Mouse (Mus musculus) thymus, postnatal 14 days (tissue): ENCODE results near the gene Rnf217.

ENCODE experiments used
- DNase-seq: peaks from one replicate; pipeline ENCODE4 v3.0.0; 2021

Gene Rnf217

GRCm38 (mm10) chr10:31551850-31552249 is 57.1 kb downstream of the Rnf217 start:
- no peak for DNase-seq

- no peak for DNase-seq
These were observed 57.6 kb downstream of the Rnf217 start for GRCm38 (mm10) chr10:31551362-31551761.

DNA sequence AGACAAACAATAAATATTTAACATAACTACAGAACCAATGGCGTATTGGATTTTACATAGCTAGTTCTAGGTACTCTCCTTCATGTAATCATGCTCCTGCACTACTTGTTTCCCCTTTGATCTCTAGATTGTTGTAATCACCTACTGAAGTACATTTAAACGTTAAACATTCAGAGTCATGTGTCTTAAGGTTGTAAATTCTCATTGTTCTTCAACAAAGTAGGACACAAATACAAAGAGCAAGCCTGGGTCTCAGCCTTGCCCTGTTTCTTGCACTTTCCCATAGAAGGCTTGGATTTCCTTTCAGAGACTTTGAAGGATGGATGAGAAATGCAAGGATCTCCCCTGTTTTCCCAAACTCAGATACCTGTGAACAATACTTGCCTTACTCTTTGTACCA is 61.8 kb downstream of the Rnf217 start:
- no peak for DNase-seq

DNA sequence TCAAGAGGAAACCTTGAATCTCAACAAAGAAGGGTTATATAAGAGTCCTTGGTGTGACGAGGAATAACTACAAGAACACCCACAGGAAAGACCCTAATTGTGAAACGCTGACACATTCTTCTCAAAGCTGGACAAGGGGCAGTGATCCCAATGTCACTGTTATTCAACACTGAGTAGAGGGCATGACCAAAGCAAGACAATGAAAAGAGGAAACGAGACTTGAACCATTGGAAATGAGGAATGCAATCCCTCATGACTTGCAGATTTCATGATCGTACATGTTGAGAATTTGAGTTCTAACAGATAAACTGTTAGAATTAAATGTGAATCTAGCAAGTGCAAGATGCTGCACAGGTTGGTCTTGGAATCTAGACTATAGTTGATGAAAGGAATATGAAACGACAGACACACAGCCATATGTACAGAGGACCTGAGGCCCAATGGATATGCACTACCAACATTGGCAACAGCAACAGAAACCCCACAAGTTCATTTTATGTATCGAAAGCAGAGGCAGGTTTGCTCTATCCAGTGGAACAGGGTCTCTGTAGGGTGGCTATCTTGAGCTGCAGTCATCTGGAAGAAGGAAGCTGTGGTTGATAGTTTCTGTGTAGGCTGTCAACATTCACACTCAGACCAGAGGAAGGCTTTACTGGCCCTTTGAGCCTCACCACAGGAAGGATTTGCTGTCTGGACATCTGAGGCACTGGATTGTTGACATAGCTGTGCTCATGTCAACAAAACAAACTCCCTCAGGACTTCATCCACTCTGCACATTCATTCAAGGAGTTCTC is 64.6 kb downstream of the Rnf217 start:
- DNase-seq = no peak

DNA sequence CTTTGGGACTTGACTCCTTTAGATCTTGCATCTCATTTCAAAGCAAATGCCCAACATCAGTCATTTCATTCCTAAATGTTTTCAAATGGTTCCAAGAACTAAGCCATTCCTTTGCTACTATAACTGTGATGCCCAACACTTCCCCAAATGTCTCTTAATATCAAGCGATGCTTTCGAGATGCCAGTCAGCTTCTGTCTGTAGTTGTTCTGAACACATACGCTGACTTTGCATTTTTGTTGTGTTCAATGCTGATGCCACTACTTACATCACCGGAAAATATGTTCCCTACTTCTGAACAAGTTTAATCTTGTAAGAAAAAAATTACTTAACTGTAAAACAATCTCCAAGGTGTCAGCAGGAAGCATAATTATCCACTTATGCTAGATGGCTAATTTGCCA is 68.5 kb downstream of the Rnf217 start:
- no peak for DNase-seq

DNA sequence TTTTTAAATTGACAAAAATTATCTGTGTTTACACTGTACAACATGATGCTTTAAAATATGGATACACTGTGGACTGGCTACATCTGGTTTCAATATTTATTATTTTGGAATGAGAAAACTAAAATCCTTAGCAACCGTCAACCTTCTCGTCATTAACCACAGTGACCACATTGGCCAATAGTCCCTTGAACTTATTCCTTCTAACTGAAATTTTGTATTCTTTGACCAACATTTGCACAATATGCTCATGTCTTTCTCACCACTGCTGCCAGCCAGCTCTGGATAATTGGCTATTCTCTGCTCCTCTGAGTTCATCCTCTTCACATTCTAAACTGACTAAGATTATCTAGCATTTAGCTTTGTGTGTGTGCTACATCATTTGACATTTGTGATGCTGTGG is 69.6 kb downstream of the Rnf217 start:
- no peak for DNase-seq

DNA sequence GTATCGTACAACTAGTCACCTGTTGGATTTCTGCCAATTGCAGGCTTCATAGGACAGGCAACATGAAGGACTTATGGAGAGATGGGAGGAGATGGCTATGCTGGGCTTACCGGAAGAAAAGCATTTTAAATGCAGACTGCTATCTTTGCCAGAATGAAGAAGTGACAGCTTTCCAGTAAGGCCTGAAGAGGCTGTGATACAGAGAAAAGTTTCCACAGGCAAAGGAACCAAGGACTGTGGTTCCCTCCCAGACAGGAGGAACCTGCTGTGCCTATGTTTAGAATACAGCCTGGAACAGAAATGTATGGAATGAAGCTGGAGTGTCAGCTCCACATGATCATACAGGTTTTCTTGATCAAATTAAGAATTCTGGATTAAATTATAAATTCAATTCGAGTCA is 70.3 kb downstream of the Rnf217 start:
- no peak for DNase-seq

DNA sequence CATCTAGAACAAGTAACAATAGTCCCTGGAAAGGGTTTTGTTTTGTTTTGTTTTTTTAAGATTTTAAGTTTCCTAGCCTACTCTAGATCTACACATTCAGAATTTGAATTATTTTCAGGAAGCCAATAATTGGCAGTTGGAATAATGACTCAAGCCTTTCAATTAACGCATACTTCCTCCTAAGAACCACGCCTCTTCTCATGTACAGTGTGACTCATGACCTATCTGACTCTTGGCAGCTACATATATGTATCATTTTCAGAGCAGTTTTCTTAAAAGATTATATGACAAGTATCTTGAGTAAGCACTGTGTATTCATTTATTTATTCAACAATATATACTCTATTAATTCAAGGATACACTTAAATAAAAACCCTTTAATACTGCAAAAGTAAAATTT is 70.7 kb downstream of the Rnf217 start:
- no peak for DNase-seq

DNA sequence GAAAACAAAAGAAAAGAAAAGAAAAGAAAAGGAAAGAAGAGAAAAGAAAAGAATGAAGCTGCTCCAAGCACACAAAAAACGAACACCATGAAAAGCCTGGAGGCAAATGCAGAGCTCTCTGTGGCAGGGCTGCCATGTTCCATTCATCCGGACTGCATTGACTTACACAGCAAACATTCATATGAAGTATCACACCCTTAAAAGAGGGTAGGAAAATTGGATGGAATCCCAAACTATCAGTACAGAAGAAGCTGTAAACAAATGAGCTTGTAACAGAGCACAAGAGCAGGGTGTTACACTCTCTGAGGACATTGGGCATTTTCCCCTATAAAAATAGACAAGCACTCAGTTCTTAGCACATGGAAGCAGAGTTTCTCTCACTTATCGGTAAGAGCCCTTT is 71.8 kb downstream of the Rnf217 start:
- no peak for DNase-seq

GRCm38 (mm10) chr10:31535046-31535445 is 73.9 kb downstream of the Rnf217 start:
- DNase-seq = no peak

- no peak for DNase-seq
These were observed 75.6 kb downstream of the Rnf217 start for GRCm38 (mm10) chr10:31533270-31533826.

DNA sequence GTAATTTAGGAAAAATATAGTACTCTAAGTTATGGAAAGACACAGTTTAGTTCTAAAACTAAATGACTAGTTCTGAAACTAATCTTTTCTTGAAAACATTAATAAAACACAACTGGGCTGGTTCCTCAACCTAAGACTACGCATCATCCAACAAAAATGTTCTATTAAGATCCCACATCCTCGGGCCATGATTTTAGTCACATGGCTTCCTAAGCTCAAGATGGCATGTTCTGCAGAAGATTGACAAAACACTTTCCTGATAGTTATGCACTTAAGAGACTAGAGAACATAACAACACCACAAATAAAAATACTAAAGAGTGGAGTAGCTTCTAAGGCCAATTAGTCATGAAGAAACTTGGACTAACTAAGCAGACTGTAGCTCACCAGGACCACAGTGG is 76.2 kb downstream of the Rnf217 start:
- no peak for DNase-seq

DNA sequence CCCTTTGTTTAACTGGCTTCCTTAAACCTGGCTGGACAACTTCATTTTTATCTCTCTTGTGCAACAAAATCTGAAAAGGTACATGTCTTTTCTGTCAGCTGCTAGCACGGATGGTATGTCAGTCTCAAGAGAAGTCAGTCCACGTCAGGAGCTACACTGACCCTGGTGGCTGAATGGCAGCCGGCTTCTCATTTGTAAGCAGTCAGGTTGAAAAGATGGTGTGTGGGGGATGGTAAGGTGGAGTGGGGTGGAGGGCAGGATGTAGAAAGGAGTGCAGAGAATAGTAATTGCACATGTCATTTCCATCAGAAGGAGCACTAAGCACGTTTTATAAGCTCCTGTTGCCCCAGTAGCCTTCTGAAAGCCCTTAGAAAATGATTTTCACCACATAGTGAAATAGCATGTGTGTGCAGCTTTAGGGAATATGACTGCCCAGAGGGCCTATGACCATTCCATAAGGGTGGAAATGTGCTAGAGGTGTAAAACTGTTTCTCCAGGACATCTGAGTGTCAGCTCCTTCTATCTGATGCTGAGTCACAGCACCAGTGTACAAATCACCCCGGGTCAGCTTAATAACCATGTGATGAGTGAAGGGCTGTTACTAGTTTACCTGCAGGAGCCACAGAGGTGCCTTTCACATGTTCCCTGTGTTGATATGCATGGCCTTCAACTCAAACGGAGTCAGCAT is 80.5 kb downstream of the Rnf217 start:
- no peak for DNase-seq

DNA sequence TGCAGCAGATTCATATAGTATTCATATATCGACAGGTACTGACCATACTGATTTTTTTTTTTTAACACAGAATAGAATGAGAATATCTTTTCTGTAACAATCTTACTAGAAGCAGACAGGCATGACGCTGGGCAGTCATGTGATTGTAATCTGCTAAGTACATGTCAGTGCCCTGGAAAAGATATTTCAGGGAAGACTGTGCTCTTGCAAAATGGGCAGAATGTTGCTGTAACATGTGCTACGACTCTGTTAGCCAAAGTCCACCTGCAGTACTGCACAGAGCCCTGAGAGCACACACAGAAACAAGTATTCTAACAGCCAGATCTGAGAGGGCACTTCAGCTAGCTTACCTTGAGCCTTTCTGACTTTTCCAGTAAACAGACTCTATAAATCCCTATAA is 83.3 kb downstream of the Rnf217 start:
- DNase-seq = no peak

DNA sequence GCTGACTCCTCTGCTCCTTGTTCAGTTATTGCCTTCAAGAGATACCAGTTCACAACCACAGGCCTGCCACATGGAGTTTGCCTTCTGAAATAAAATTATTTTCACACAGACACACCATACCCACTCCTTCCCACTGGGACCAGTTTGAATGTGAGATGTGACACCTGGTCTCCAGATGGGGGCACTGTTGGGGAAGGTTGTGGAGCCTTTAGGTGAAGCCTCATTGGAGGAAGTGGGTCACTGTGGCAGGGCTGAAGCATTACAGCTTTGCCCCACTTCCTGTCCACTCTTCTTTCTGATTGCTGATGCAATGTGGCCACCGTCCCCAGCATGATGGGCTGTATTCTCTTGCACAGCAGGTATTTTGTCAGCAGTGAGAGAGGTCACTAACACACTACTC is 89.6 kb downstream of the Rnf217 start:
- no peak for DNase-seq

DNA sequence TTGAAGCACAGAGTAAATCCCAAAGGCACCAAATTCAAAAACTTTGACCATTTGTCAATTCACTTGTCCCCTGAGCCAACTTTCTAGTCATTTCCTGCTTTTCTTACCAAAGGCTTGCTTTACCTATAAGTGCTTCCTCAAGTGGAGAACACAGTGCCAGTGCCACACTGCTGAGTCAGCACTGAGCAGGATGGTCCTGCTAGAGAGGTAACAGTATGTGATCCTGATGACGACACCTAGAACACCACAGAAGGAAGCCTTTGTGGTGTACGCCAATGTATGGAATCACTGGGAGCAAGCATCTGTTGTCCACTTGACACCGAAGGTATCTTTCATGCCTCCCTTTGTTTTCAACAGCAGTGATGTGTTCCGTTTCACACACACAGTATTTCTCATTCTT is 90.8 kb downstream of the Rnf217 start:
- no peak for DNase-seq

- no peak for DNase-seq
These were observed 91.8 kb downstream of the Rnf217 start for GRCm38 (mm10) chr10:31517192-31517591.

GRCm38 (mm10) chr10:31515897-31516296 is 93.1 kb downstream of the Rnf217 start:
- DNase-seq = no peak

GRCm38 (mm10) chr10:31504134-31504551 is 104.8 kb downstream of the Rnf217 start:
- no peak for DNase-seq

DNA sequence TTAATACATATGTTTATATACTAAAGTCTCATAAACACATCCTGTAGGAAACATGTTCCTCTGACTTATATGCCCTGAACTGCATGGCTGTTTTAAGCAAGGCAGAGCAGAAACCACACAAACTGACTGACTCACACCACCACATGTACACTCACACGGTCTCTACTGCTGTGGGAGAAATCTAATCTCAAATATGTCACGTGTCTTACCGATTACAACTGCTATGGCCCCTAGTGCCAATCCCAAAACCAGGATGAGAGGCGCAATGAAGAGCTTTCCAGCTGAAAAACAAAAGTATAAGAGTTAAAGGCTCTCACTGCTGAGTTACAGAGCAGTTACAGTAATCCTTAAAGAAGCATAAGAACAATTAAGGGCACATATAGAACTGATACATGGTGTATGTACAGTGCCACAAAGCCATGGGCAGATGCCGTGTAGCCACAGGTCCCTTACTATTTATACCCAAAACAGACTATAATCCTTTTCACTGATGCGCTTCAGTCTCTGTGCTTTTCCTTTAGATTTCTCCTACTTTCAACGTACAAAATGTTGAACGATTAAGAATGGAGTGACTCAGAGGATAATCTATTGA is 105.3 kb downstream of the Rnf217 start:
- DNase-seq = no peak

DNA sequence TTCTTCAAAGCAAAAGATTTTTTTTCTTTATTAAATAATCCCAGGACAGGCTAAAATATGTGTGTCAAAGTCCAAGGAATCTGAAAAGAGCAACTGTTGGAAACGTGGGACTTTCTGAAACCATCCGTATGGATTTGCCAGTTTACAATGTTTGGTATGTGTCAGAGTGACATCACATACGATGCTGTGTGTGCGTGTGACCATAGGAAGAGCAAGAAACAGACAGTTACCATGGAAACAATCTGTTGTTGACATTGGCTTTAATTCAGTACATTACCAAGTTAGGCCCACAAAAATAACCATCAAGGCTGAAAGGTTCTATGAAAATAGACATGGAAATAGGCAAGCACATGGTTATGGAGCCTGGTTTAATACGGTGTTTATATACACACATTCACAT is 107.3 kb downstream of the Rnf217 start:
- no peak for DNase-seq

GRCm38 (mm10) chr10:31496931-31497330 is 112.1 kb downstream of the Rnf217 start:
- no peak for DNase-seq

DNA sequence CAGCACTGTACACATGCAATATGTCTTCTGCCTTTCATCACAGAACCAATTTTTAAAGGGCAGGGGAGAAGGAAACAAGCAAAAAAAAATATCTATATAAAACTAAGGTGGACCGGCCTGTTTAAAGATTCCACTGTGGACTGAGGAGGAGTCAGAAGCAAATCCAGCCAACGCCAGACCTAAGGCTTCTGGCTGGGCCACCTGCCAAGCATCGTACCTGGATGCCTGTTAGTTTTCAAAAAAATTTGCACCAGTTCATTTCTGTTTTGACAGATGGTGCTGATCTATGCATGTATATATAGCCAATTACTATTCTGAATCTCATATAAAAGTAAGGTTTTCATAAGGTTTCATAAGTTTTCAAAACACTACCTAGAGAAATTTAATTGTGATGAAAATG is 113.2 kb downstream of the Rnf217 start:
- no peak for DNase-seq

- no peak for DNase-seq
These were observed 114.7 kb downstream of the Rnf217 start for GRCm38 (mm10) chr10:31494296-31494695.
